Mouse (Mus musculus): ENCODE results near the gene Gm15155. TPM values are rescaled to one million over a fixed set of nuclear protein-coding genes. Genes with fewer than 3 reads are reported as not detected.
"Not testable (repeated sequence)": the region's sequence is repeated elsewhere in the genome, so short reads cannot be mapped to it uniquely, and the experiment has no call there.

Gm15155 gene
- 0.12 and 0.32 TPM in 2 replicates for polyA plus RNA-seq (2012; rRNA removed)

GRCm38 (mm10) chrX:155624341-155624841, at the start of gene Gm15155:
Gene Gm15155 (plus strand): TSS chrX:155624741.
- peak; percentile 2 to 42 for DNase-seq (ENCODE audit: extremely low spot score in 1 of 2, low spot score in 1 of 2)

GRCm38 (mm10) chrX:155579791-155580190, 44.8 kb upstream of the Gm15155 start:
- DNase-seq (ENCODE audit: extremely low spot score in 1 of 2, low spot score in 1 of 2), result no peak

- no peak for DNase-seq (ENCODE audit: extremely low spot score in 1 of 2, low spot score in 1 of 2)
Measured at GRCm38 (mm10) chrX:155584586-155584985, 40.0 kb upstream of the Gm15155 start.

- no peak for DNase-seq (ENCODE audit: extremely low spot score in 1 of 2, low spot score in 1 of 2)
Measured at GRCm38 (mm10) chrX:155591490-155591889, 33.1 kb upstream of the Gm15155 start.

GRCm38 (mm10) chrX:155592467-155592866, 32.1 kb upstream of the Gm15155 start:
- peak in 1 of 2 experiments; percentile 37 for DNase-seq (ENCODE audit: extremely low spot score in 1 of 2, low spot score in 1 of 2)

- no peak for DNase-seq (ENCODE audit: extremely low spot score in 1 of 2, low spot score in 1 of 2)
Measured at GRCm38 (mm10) chrX:155594685-155595084, 29.9 kb upstream of the Gm15155 start.

- no peak for DNase-seq (ENCODE audit: extremely low spot score in 1 of 2, low spot score in 1 of 2)
Measured at GRCm38 (mm10) chrX:155596390-155596789, 28.2 kb upstream of the Gm15155 start.

- DNase-seq (ENCODE audit: extremely low spot score in 1 of 2, low spot score in 1 of 2), result peak; percentile 64 to 77
Measured at GRCm38 (mm10) chrX:155601196-155601595, 23.3 kb upstream of the Gm15155 start.

- DNase-seq (ENCODE audit: extremely low spot score in 1 of 2, low spot score in 1 of 2), result no peak
Measured at GRCm38 (mm10) chrX:155622527-155622926, 2.0 kb upstream of the Gm15155 start.

- DNase-seq (ENCODE audit: extremely low spot score in 1 of 2, low spot score in 1 of 2), result peak in 1 of 2 experiments; percentile 1
Measured at GRCm38 (mm10) chrX:155622961-155623599, 1.5 kb upstream of the Gm15155 start.

GRCm38 (mm10) chrX:155623701-155624281, 750 bp upstream of the Gm15155 start, which contains the start of gene Ptchd1:
Gene Ptchd1 (minus strand): TSS chrX:155623814.
- DNase-seq (ENCODE audit: extremely low spot score in 1 of 2, low spot score in 1 of 2), result no peak

- no peak for DNase-seq (ENCODE audit: extremely low spot score in 1 of 2, low spot score in 1 of 2)
Measured at GRCm38 (mm10) chrX:155624895-155625294, 354 bp downstream of the Gm15155 start.

- DNase-seq (ENCODE audit: extremely low spot score in 1 of 2, low spot score in 1 of 2), result no peak
Measured at GRCm38 (mm10) chrX:155625671-155626196, 1.2 kb downstream of the Gm15155 start.

- no peak for DNase-seq (ENCODE audit: extremely low spot score in 1 of 2, low spot score in 1 of 2)
Measured at GRCm38 (mm10) chrX:155643975-155644374, 19.4 kb downstream of the Gm15155 start.

GRCm38 (mm10) chrX:155645975-155646374, 21.4 kb downstream of the Gm15155 start:
- DNase-seq (ENCODE audit: extremely low spot score in 1 of 2, low spot score in 1 of 2), result no peak

- DNase-seq (ENCODE audit: extremely low spot score in 1 of 2, low spot score in 1 of 2), result no peak
Measured at GRCm38 (mm10) chrX:155657971-155658370, 33.4 kb downstream of the Gm15155 start.

- not testable (repeated sequence) for DNase-seq (ENCODE audit: extremely low spot score in 1 of 2, low spot score in 1 of 2)
Measured at GRCm38 (mm10) chrX:155690440-155690839, 65.9 kb downstream of the Gm15155 start.

- no peak for DNase-seq (ENCODE audit: extremely low spot score in 1 of 2, low spot score in 1 of 2)
Measured at GRCm38 (mm10) chrX:155724157-155724556, 99.6 kb downstream of the Gm15155 start.

- DNase-seq (ENCODE audit: extremely low spot score in 1 of 2, low spot score in 1 of 2), result no peak
Measured at GRCm38 (mm10) chrX:155728387-155728786, 103.8 kb downstream of the Gm15155 start.

GRCm38 (mm10) chrX:155888118-155888517, 263.6 kb downstream of the Gm15155 start:
- no peak for DNase-seq (ENCODE audit: extremely low spot score in 1 of 2, low spot score in 1 of 2)

GRCm38 (mm10) chrX:155900040-155900439, 275.5 kb downstream of the Gm15155 start:
- no peak for DNase-seq (ENCODE audit: extremely low spot score in 1 of 2, low spot score in 1 of 2)

GRCm38 (mm10) chrX:155901742-155902141, 277.2 kb downstream of the Gm15155 start:
- DNase-seq (ENCODE audit: extremely low spot score in 1 of 2, low spot score in 1 of 2), result peak in 1 of 2 experiments; percentile 8

Measured in frontal cortex, adult 2 months (tissue).